Comparison of ENCODE assay signal across 10 mouse cellular contexts in genomic region chr5:120194309-120194941, GRCm38 (mm10).
DNase-seq lines count a peak whose midpoint lies in the region; ATAC-seq lines count a peak whose summit lies in the region.
"Had no signal": no experiment of that assay in that cellular context is flagged by ENCODE, and none has a peak within 500 bp of the region (broad histone marks: within the 10 kb centered on the region; RNA-seq: fewer than 3 reads in every experiment).

No protein-coding gene starts in this region.

- intact Hi-C loops in heart, postnatal 14 days (cut with DNase I) = no loop called here

- H3K4me2 ChIP-seq in neural tube, embryonic 11.5 days (ENCODE audit: low read depth) = no peak overlapping the region
- no peak overlapping the region for H3K4me2 ChIP-seq in limb, embryonic 11.5 days (ENCODE audit: low read depth, severe bottlenecking)

- H3K4me1 ChIP-seq in neural tube, embryonic 11.5 days (ENCODE audit: control insufficient read depth, insufficient read depth, low read length) = no peaks in the 10 kb centered on the region
- H3K4me1 ChIP-seq in limb, embryonic 11.5 days (ENCODE audit: control insufficient read depth, insufficient read depth, low read length) = 0 out of 2 replicates have a peak, but pooled peaks cover 5% of the 10 kb centered on the region

- 70% methylated on average over 16 of the region's 16 CpGs for WGBS in neural tube, embryonic 11.5 days
- WGBS in limb, embryonic 11.5 days = 63% methylated on average over 16 of the region's 16 CpGs

- H3K4me3 ChIP-seq in neural tube, embryonic 11.5 days (ENCODE audit: low read depth, low read length) = no peak overlapping the region
- no peak overlapping the region for H3K4me3 ChIP-seq in limb, embryonic 11.5 days (ENCODE audit: low read depth, low read length)

- no peak overlapping the region for H3K9ac ChIP-seq in neural tube, embryonic 11.5 days (ENCODE audit: low read length)
- H3K9ac ChIP-seq in limb, embryonic 11.5 days (ENCODE audit: low read length) = no peak overlapping the region

- DNase-seq in frontal cortex, postnatal 14 days (ENCODE audit: low spot score in 2 of 2) = no peak
- no peak for DNase-seq in neural tube, embryonic 11.5 days (ENCODE audit: low spot score)
- no peak for DNase-seq in neural tube, embryonic 10.5 days (ENCODE audit: extremely low spot score, low spot score)
- DNase-seq in limb, embryonic 11.5 days (ENCODE audit: low spot score) = no peak
- DNase-seq in right cerebral cortex, postnatal 25 days = peak; percentile 51
- no peak for DNase-seq in heart, postnatal 14 days
- DNase-seq: heart, adult 18-20 months; thymus, postnatal 14 days had no signal

- H3K27ac ChIP-seq in neural tube, embryonic 11.5 days (ENCODE audit: low read depth, low read length) = 0 out of 2 replicates have a peak overlapping the region, but pooled peaks have one; percentile 8
- H3K27ac ChIP-seq in limb, embryonic 11.5 days (replicated peaks; ENCODE audit: low read depth, low read length) = peak overlapping the region; percentile 10; the same call in 1 of the 2 replicates

- H3K9me3 ChIP-seq in neural tube, embryonic 11.5 days (ENCODE audit: control insufficient read depth, low read length) = no peaks in the 10 kb centered on the region
- no peaks in the 10 kb centered on the region for H3K9me3 ChIP-seq in limb, embryonic 11.5 days (ENCODE audit: control insufficient read depth, low read length)

- peak; percentile 66; the same call in 1 of the 2 replicates for ATAC-seq in frontal cortex, adult (ENCODE audit: low TSS enrichment)
- no peak for ATAC-seq in neural tube, embryonic 11.5 days (ENCODE audit: insufficient read depth, low FRiP score, low TSS enrichment)
- no peak for ATAC-seq in limb, embryonic 11.5 days (ENCODE audit: insufficient number of reproducible peaks, low FRiP score, low TSS enrichment, low read depth)
- ATAC-seq in activated CD4-positive, CD25-positive, alpha-beta regulatory T cell, adult 4 months = no peak

- peaks cover 5% of the 10 kb centered on the region; the same call in 1 of the 2 replicates for H3K36me3 ChIP-seq in neural tube, embryonic 11.5 days (ENCODE audit: control insufficient read depth, insufficient read depth, low read length)
- H3K36me3 ChIP-seq in limb, embryonic 11.5 days (ENCODE audit: control insufficient read depth, insufficient read depth, low read length) = peaks cover 7% of the 10 kb centered on the region; the same call in 1 of the 2 replicates

- no peaks in the 10 kb centered on the region for H3K27me3 ChIP-seq in neural tube, embryonic 11.5 days (ENCODE audit: control insufficient read depth, insufficient read depth, low read length)
- H3K27me3 ChIP-seq in limb, embryonic 11.5 days (ENCODE audit: control insufficient read depth, insufficient read depth, low read length) = no peaks in the 10 kb centered on the region
